Mouse (Mus musculus): ENCODE data around the gene Tmem106a. TPM values are rescaled to one million over a fixed set of nuclear protein-coding genes. Genes with fewer than 3 reads are reported as not detected.
"Not testable (repeated sequence)": the region's sequence is repeated elsewhere in the genome, so short reads cannot be mapped to it uniquely, and the experiment has no call there.

The Tmem106a gene
- polyA plus RNA-seq, 1 experiment from 2014 or later: 122 TPM

GRCm38 (mm10) chr11:101635660-101636059 lies 53.6 kb downstream of the Tmem106a start:
- Histone ChIP-seq H3K27me3 (replicated peaks; ENCODE audit: control insufficient read depth, insufficient read depth, low read length) (no peaks in the 10 kb centered on the region), H3K4me2 (replicated peaks; ENCODE audit: low read depth) (no peak overlapping the region), H3K27ac (ENCODE audit: low read depth, low read length) (no peak overlapping the region), H3K9me3 (ENCODE audit: control insufficient read depth) (no peaks in the 10 kb centered on the region), H3K36me3 (ENCODE audit: control insufficient read depth, insufficient read depth) (peaks cover 10% of the 10 kb centered on the region), H3K4me3 (ENCODE audit: low read depth, low read length) (no peak overlapping the region), H3K9ac (ENCODE audit: low read depth, low read length) (no peak overlapping the region), H3K4me1 (replicated peaks; ENCODE audit: control insufficient read depth, insufficient read depth, low read length) (no peaks in the 10 kb centered on the region)
- 82% methylated on average over 10 of the region's 10 CpGs for WGBS
- no peak for TF ChIP-seq CTCF (IDR thresholded peaks at IDR 0.05; ENCODE audit: low read depth)
- ATAC-seq: no peak

DNA sequence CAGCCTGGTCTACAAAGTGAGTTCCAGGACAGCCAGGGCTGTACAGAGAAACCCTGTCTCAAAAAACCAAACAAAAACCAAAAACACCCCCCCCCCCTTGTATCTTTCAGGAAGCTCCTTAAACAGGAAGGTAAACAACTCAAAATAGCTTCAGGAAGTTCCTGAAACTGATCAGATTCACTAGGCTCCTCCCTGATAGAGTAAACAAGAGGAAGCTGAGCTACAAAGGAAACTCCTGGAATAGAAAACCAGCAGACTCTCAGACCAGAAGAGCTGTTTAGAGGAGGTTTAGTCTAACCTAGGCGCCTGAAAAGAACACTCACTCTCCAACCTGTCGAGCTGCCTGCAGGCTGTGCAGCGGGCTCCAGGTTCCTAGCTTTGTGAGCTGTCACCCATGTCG lies 57.7 kb downstream of the Tmem106a start:
- H3K9me3 ChIP-seq (ENCODE audit: control insufficient read depth): no peaks in the 10 kb centered on the region
- no peak overlapping the region for H3K4me3 ChIP-seq (ENCODE audit: low read depth, low read length)
- 89% methylated on average over 4 of the region's 4 CpGs for WGBS
- peaks cover 5% of the 10 kb centered on the region for H3K36me3 ChIP-seq (ENCODE audit: control insufficient read depth, insufficient read depth)
- H3K27me3 ChIP-seq (replicated peaks; ENCODE audit: control insufficient read depth, insufficient read depth, low read length): no peaks in the 10 kb centered on the region
- TF ChIP-seq CTCF (IDR thresholded peaks at IDR 0.05; ENCODE audit: low read depth): no peak
- no peak overlapping the region for H3K9ac ChIP-seq (ENCODE audit: low read depth, low read length)
- no peaks in the 10 kb centered on the region for H3K4me1 ChIP-seq (replicated peaks; ENCODE audit: control insufficient read depth, insufficient read depth, low read length)
- no peak overlapping the region for H3K4me2 ChIP-seq (replicated peaks; ENCODE audit: low read depth)
- no peak for ATAC-seq
- H3K27ac ChIP-seq (ENCODE audit: low read depth, low read length): no peak overlapping the region

DNA sequence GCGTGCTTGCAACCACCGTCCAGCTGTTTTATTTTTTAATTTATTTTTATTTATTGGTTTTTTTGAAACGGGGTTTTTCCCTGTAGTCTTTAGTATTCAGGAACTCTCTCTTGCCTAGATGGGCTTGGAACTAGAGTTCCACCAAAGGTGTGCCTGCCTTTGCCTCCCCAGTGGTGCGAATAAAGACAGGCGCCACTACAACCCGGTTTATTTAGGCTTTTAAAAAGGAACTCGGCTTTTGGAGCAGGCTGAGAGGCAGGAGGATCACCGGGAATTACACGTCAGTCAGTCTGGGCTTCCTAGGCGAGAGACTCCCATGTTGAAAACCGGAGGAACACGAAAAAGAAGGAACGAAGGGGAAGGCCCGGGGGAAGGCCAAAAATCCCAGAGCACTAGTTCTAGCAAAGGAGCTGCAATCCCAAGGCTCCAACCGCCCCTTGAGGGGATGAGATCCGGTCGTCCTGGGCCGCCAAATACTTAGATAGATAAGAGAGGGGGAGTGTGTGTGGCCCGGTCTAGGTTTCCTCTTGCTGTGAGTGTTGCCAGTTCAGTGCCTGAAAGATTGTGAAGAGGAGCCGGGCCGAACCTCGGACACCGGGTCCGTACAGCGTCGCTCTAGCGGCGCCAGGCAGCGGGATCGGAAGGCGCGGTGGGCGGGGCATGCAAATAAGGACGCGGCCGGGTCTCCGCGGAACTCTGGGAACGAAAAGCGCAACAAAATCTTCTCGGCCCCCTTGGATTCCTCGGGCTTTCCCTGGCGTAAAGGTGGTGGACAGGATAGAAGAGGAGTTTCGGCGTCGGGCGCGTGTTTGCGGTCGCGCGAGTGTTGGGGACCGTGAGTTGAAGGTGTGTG lies 59.0 kb downstream of the Tmem106a start:
- TF ChIP-seq CTCF (IDR thresholded peaks at IDR 0.05; ENCODE audit: low read depth): 0 out of 2 replicates have a peak, but pooled peaks have one; percentile 3
- Histone ChIP-seq H3K27ac (ENCODE audit: low read depth, low read length) (peak overlapping the region; percentile 70; the same call in 1 of the 2 replicates), H3K9ac (ENCODE audit: low read depth, low read length) (peak overlapping the region; percentile 40; the same call in 1 of the 2 replicates), H3K4me3 (ENCODE audit: low read depth, low read length) (peak overlapping the region; percentile 18; the same call in 1 of the 2 replicates), H3K4me2 (replicated peaks; ENCODE audit: low read depth) (peak overlapping the region; percentile 58)
- ATAC-seq: peak; percentile 68
- 6% methylated on average over 51 of the region's 53 CpGs for WGBS
- not testable (repeated sequence) for H3K4me1 ChIP-seq (replicated peaks; ENCODE audit: control insufficient read depth, insufficient read depth, low read length); H3K9me3 ChIP-seq (ENCODE audit: control insufficient read depth); H3K36me3 ChIP-seq (ENCODE audit: control insufficient read depth, insufficient read depth); H3K27me3 ChIP-seq (replicated peaks; ENCODE audit: control insufficient read depth, insufficient read depth, low read length)

Other genes with a start within 250 kb of the Tmem106a start
- gene G6pc, start 214.7 kb upstream of the Tmem106a start, polyA plus RNA-seq (2015; fragmentation: Nextera tagmentation; extraction: Ambion mirVana): 54.3 and 63.3 TPM in 2 replicates
- gene Aarsd1, start 164.6 kb upstream of the Tmem106a start, polyA plus RNA-seq (2015; fragmentation: Nextera tagmentation; extraction: Ambion mirVana): 27.0 and 28.9 TPM in 2 replicates
- 2.2 and 2.9 TPM in 2 replicates for gene Gm27029, start 157.4 kb upstream of the Tmem106a start, polyA plus RNA-seq (2015; fragmentation: Nextera tagmentation; extraction: Ambion mirVana)
- gene Rundc1, start 157.2 kb upstream of the Tmem106a start, polyA plus RNA-seq (2015; fragmentation: Nextera tagmentation; extraction: Ambion mirVana): 12.0 and 13.1 TPM in 2 replicates
- 7.0 and 7.8 TPM in 2 replicates for gene Ptges3l, start 156.9 kb upstream of the Tmem106a start, polyA plus RNA-seq (2015; fragmentation: Nextera tagmentation; extraction: Ambion mirVana)
- gene Rpl27, start 139.9 kb upstream of the Tmem106a start, polyA plus RNA-seq (2015; fragmentation: Nextera tagmentation; extraction: Ambion mirVana): 240 and 241 TPM in 2 replicates
- gene Ifi35, start 133.8 kb upstream of the Tmem106a start, polyA plus RNA-seq (2015; fragmentation: Nextera tagmentation; extraction: Ambion mirVana): 100 and 102 TPM in 2 replicates
- 27.8 and 31.9 TPM in 2 replicates for gene Rnd2, start 117.2 kb upstream of the Tmem106a start, polyA plus RNA-seq (2015; fragmentation: Nextera tagmentation; extraction: Ambion mirVana)
- gene Vat1, start 116.0 kb upstream of the Tmem106a start, polyA plus RNA-seq (2015; fragmentation: Nextera tagmentation; extraction: Ambion mirVana): 94.5 and 95.6 TPM in 2 replicates
- gene Brca1, start 30.3 kb upstream of the Tmem106a start, polyA plus RNA-seq (2015; fragmentation: Nextera tagmentation; extraction: Ambion mirVana): 2.3 and 3.3 TPM in 2 replicates
- 44.5 and 54.1 TPM in 2 replicates for gene Nbr1, start 30.1 kb upstream of the Tmem106a start, polyA plus RNA-seq (2015; fragmentation: Nextera tagmentation; extraction: Ambion mirVana)
- 0.27 and 0.37 TPM in 2 replicates for gene Gm11634, start 17.0 kb downstream of the Tmem106a start, polyA plus RNA-seq (2015; fragmentation: Nextera tagmentation; extraction: Ambion mirVana)
- 13.3 and 15.3 TPM in 2 replicates for gene Rdm1, start 45.0 kb downstream of the Tmem106a start, polyA plus RNA-seq (2015; fragmentation: Nextera tagmentation; extraction: Ambion mirVana)
- gene Arl4d, start 83.3 kb downstream of the Tmem106a start, polyA plus RNA-seq (2015; fragmentation: Nextera tagmentation; extraction: Ambion mirVana): 6.3 and 7.8 TPM in 2 replicates
- 11.6 and 14.1 TPM in 2 replicates for gene Dhx8, start 150.7 kb downstream of the Tmem106a start, polyA plus RNA-seq (2015; fragmentation: Nextera tagmentation; extraction: Ambion mirVana)
- 1.8 and 1.9 TPM in 2 replicates for gene Etv4, start 203.1 kb downstream of the Tmem106a start, polyA plus RNA-seq (2015; fragmentation: Nextera tagmentation; extraction: Ambion mirVana)

All from intestine, postnatal 0 days (tissue).